Comparison of ENCODE assay signal across 29 mouse cellular contexts in the genomic region with DNA sequence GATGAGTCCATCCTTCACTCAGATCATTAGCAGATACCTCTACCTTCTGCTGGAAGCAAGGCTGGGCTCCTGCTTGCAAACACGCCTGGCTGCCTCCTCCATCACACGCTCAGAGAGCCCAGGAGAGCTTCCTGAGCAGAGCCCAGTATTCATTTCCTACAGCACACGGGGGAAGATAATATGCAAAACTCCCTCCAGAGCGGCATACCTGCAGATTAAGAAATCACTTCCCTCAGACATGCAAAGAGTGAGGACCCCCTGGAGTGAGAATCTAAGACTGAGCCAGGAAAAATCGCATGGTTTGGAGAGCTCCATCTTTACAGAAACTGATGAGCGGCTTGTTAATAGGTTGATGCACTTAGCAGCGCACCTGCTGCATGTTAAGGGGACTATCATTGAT.
A peak's percentile ranks its signal among the peaks of the same experiment; 100 is the strongest.
DNase-seq lines count a peak whose midpoint lies in the region; ATAC-seq and TF ChIP-seq lines count a peak whose summit lies in the region.
"Had no signal": no experiment of that assay in that cellular context is flagged by ENCODE, and none has a peak within 500 bp of the region (broad histone marks: within the 10 kb centered on the region; RNA-seq: fewer than 3 reads in every experiment).

No protein-coding gene starts in this region.

- no peak overlapping the region for H3K4me3 ChIP-seq in hindbrain, postnatal 0 days (ENCODE audit: low read length)
- H3K4me3 ChIP-seq in hindbrain, embryonic 11.5 days (ENCODE audit: low read depth, low read length): no peak overlapping the region
- H3K4me3 ChIP-seq: embryonic facial prominence, embryonic 10.5 days; heart, embryonic 13.5 days; hindbrain, embryonic 15.5 days; layer of hippocampus, adult 2 months; limb, embryonic 12.5 days; liver, embryonic 12.5 days; midbrain, embryonic 12.5 days; neural tube, embryonic 12.5 days had no signal

- peak; percentile 69 for ATAC-seq in cerebellum, adult (ENCODE audit: insufficient number of reproducible peaks, low FRiP score, low TSS enrichment)
- ATAC-seq in hindbrain, postnatal 0 days: no peak
- no peak for ATAC-seq in hindbrain, embryonic 11.5 days (ENCODE audit: low FRiP score)
- ATAC-seq in megakaryocyte progenitor cell, adult 5-6 weeks (replicated peaks; ENCODE audit: poor library complexity): no peak
- ATAC-seq: intestine, embryonic 16.5 days; liver, embryonic 12.5 days had no signal

- no peak overlapping the region for H3K27ac ChIP-seq in hindbrain, postnatal 0 days
- no peak overlapping the region for H3K27ac ChIP-seq in hindbrain, embryonic 11.5 days (ENCODE audit: low read depth, low read length)
- H3K27ac ChIP-seq: embryonic facial prominence, embryonic 10.5 days; heart, embryonic 13.5 days; hindbrain, embryonic 15.5 days; layer of hippocampus, adult 2 months; limb, embryonic 12.5 days; liver, embryonic 12.5 days; midbrain, embryonic 12.5 days; neural tube, embryonic 12.5 days had no signal

- no peaks in the 10 kb centered on the region for H3K9me3 ChIP-seq in hindbrain, postnatal 0 days (ENCODE audit: low read length)
- H3K9me3 ChIP-seq in hindbrain, embryonic 11.5 days (ENCODE audit: control insufficient read depth, low read length): no peaks in the 10 kb centered on the region
- H3K9me3 ChIP-seq: embryonic facial prominence, embryonic 10.5 days; heart, embryonic 13.5 days; hindbrain, embryonic 15.5 days; limb, embryonic 12.5 days; liver, embryonic 12.5 days; midbrain, embryonic 12.5 days; neural tube, embryonic 12.5 days had no signal

- no peaks in the 10 kb centered on the region for H3K27me3 ChIP-seq in hindbrain, postnatal 0 days (ENCODE audit: insufficient read depth, low read length)
- H3K27me3 ChIP-seq in hindbrain, embryonic 11.5 days (ENCODE audit: control insufficient read depth, insufficient read depth, low read length): no peaks in the 10 kb centered on the region
- H3K27me3 ChIP-seq: heart, embryonic 13.5 days; hindbrain, embryonic 15.5 days; limb, embryonic 12.5 days; liver, embryonic 12.5 days; midbrain, embryonic 12.5 days; neural tube, embryonic 12.5 days had no signal

- DNase-seq in cerebellum, postnatal 4 days (ENCODE audit: low spot score in 2 of 2): no peak
- DNase-seq in hindbrain, postnatal 0 days (ENCODE audit: low spot score): peak; percentile 51
- no peak for DNase-seq in hindbrain, embryonic 11.5 days (ENCODE audit: low spot score)
- DNase-seq in cerebellum, adult 18-20 months: peak; percentile 60 to 66
- DNase-seq in cerebellum, postnatal 14 days: peak; percentile 66 to 77
- DNase-seq in kidney, postnatal 10 days: no peak
- DNase-seq: adrenal gland, postnatal 25 days; gastrocnemius, postnatal 14 days; heart, adult 18-20 months; heart, postnatal 14 days; kidney, adult 9 months; kidney, postnatal 25 days; layer of hippocampus, postnatal 36 days; lung, adult 18-20 months; lung, postnatal 10 days; retina, postnatal 1 day; right cerebral cortex, postnatal 25 days; thymus, postnatal 36 days had no signal

- no peaks in the 10 kb centered on the region for H3K36me3 ChIP-seq in hindbrain, postnatal 0 days (ENCODE audit: insufficient read depth, low read length)
- H3K36me3 ChIP-seq in hindbrain, embryonic 11.5 days (ENCODE audit: control insufficient read depth, insufficient read depth, low read length): no peaks in the 10 kb centered on the region
- H3K36me3 ChIP-seq: embryonic facial prominence, embryonic 10.5 days; heart, embryonic 13.5 days; hindbrain, embryonic 15.5 days; liver, embryonic 12.5 days; midbrain, embryonic 12.5 days; neural tube, embryonic 12.5 days had no signal

- no peak for TF ChIP-seq CTCF in hindbrain, postnatal 0 days (IDR thresholded peaks at IDR 0.05; ENCODE audit: low read depth)

- H3K4me1 ChIP-seq in hindbrain, postnatal 0 days (ENCODE audit: insufficient read depth, low read length): no peaks in the 10 kb centered on the region
- H3K4me1 ChIP-seq in hindbrain, embryonic 11.5 days (replicated peaks; ENCODE audit: control insufficient read depth, insufficient read depth, low read length): no peaks in the 10 kb centered on the region
- H3K4me1 ChIP-seq: heart, embryonic 13.5 days; liver, embryonic 12.5 days had no signal

- WGBS in hindbrain, postnatal 0 days: 43% methylated on average over 7 of the region's 7 CpGs
- WGBS in hindbrain, embryonic 11.5 days: 85% methylated on average over 7 of the region's 7 CpGs

- H3K9ac ChIP-seq in hindbrain, postnatal 0 days (replicated peaks; ENCODE audit: low read length): no peak overlapping the region
- H3K9ac ChIP-seq in hindbrain, embryonic 11.5 days (ENCODE audit: low read depth, low read length): no peak overlapping the region
- H3K9ac ChIP-seq: heart, embryonic 13.5 days; hindbrain, embryonic 15.5 days; limb, embryonic 12.5 days; liver, embryonic 12.5 days; midbrain, embryonic 12.5 days; neural tube, embryonic 12.5 days had no signal

- no peak overlapping the region for H3K4me2 ChIP-seq in hindbrain, postnatal 0 days (ENCODE audit: low read depth, low read length)
- H3K4me2 ChIP-seq in hindbrain, embryonic 11.5 days (replicated peaks; ENCODE audit: low read depth, low read length): no peak overlapping the region
- H3K4me2 ChIP-seq: heart, embryonic 13.5 days; hindbrain, embryonic 15.5 days; limb, embryonic 12.5 days; liver, embryonic 12.5 days; midbrain, embryonic 12.5 days; neural tube, embryonic 12.5 days had no signal

Comparison
In these comparisons a context has a peak if more than half of its experiments do, and no peak if none do; other contexts are left out.
1. DNase-seq: peak in hindbrain, postnatal 0 days (single experiment), cerebellum, adult 18-20 months (2 of 2) and cerebellum, postnatal 14 days (2 of 2); none in cerebellum, postnatal 4 days (0 of 2), hindbrain, embryonic 11.5 days (single experiment) and kidney, postnatal 10 days (single experiment).